8 mouse cellular contexts compared by ENCODE assay signal in the genomic region with DNA sequence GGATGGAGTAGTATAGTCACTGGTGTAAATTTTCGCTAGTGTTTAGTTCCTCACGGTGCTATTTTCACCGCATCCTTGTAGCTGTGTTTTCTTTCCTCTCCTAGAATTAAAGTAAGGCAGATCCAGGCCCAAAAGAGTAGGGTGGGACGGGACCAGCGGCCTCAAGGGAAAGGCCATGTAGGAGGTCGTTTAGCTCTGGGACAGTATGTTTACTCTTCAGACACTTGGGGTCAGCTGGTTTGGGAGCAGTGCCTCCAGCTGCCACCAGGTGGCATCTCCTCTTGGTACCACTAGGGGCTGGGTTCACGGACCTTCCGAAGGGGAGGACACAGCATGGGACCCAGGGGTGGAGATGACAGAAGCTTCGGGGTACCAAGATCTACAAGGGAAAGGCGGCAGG. TPM values are rescaled to one million over a fixed set of nuclear protein-coding genes. Genes with fewer than 3 reads are reported as not detected.
A peak's percentile ranks its signal among the peaks of the same experiment; 100 is the strongest.
DNase-seq lines count a peak whose midpoint lies in the region; ATAC-seq lines count a peak whose summit lies in the region.

No protein-coding gene starts in this region.

- peak; percentile 90 for ATAC-seq in megakaryocyte progenitor cell, adult 5-6 weeks (replicated peaks; ENCODE audit: poor library complexity)

- intact Hi-C loops in left cerebral cortex, postnatal 10 days (cut with DNase I) = no loop called here

- DNase-seq in adrenal gland, adult (ENCODE audit: inconsistent age in 2 of 2, low spot score in 1 of 2) = peak; percentile 80 to 94
- DNase-seq in embryo, embryonic 10 days (ENCODE audit: low spot score) = peak; percentile 91
- DNase-seq in gastrocnemius, postnatal 10 days = peak; percentile 81
- peak; percentile 90 for DNase-seq in induced T-regulatory cell, adult 2 months (ENCODE audit: low read depth)
- DNase-seq in left cerebral cortex, postnatal 10 days (ENCODE audit: extremely low spot score in 1 of 2, low spot score in 2 of 2) = peak; percentile 66 to 89
- peak; percentile 65 for DNase-seq in right cerebral cortex, postnatal 25 days
- peak; percentile 82 for DNase-seq in yolk sac, embryonic 10.5 days (ENCODE audit: low spot score)

RNA-seq across cellular contexts. Expression of a gene that starts 3.9 kb away (rescaled TPM):
- total RNA-seq in gastrocnemius, postnatal 10 days (2021) = 1 to 10 TPM; 2.5 to 2.6 TPM
- not detected for total RNA-seq in left cerebral cortex, postnatal 10 days (2021)
- 61.8 and 69.7 TPM in 2 replicates for total RNA-seq in megakaryocyte progenitor cell, adult 5-6 weeks (2015)
- total RNA-seq in megakaryocyte progenitor cell, adult 5-6 weeks (2017) = 48.5 and 50.4 TPM in 2 replicates

RNA-seq across cellular contexts. Expression of a gene that starts 9.4 kb away (rescaled TPM):
- total RNA-seq in gastrocnemius, postnatal 10 days (2021) = 100 to 1,000 TPM; 151 to 154 TPM
- total RNA-seq in left cerebral cortex, postnatal 10 days (2021) = 100 to 1,000 TPM; 226 to 227 TPM
- total RNA-seq in megakaryocyte progenitor cell, adult 5-6 weeks (2015) = 227 and 237 TPM in 2 replicates
- total RNA-seq in megakaryocyte progenitor cell, adult 5-6 weeks (2017) = 110 and 121 TPM in 2 replicates

RNA-seq across cellular contexts. Expression of a gene that starts 24.3 kb away (rescaled TPM):
- 10 to 100 TPM; 21.3 to 33.5 TPM for total RNA-seq in gastrocnemius, postnatal 10 days (2021)
- 10 to 100 TPM; 32.5 to 39.6 TPM for total RNA-seq in left cerebral cortex, postnatal 10 days (2021)
- total RNA-seq in megakaryocyte progenitor cell, adult 5-6 weeks (2015) = 70.5 and 80.3 TPM in 2 replicates
- 154 and 176 TPM in 2 replicates for total RNA-seq in megakaryocyte progenitor cell, adult 5-6 weeks (2017)

RNA-seq across cellular contexts. Expression of a gene that starts 25.3 kb away (rescaled TPM):
- total RNA-seq in gastrocnemius, postnatal 10 days (2021) = 10 to 100 TPM; 39.8 to 41.8 TPM
- 10 to 100 TPM; 77.5 to 84.5 TPM for total RNA-seq in left cerebral cortex, postnatal 10 days (2021)
- 109 and 115 TPM in 2 replicates for total RNA-seq in megakaryocyte progenitor cell, adult 5-6 weeks (2015)
- 41.5 and 49.0 TPM in 2 replicates for total RNA-seq in megakaryocyte progenitor cell, adult 5-6 weeks (2017)

RNA-seq across cellular contexts. Expression of a gene that starts 54.6 kb away (rescaled TPM):
- total RNA-seq in gastrocnemius, postnatal 10 days (2021) = 1 to 10 TPM; 7.3 to 8.3 TPM
- 10 to 100 TPM; 88.2 to 88.9 TPM for total RNA-seq in left cerebral cortex, postnatal 10 days (2021)
- total RNA-seq in megakaryocyte progenitor cell, adult 5-6 weeks (2015) = 24.7 and 43.5 TPM in 2 replicates
- 6.6 and 9.8 TPM in 2 replicates for total RNA-seq in megakaryocyte progenitor cell, adult 5-6 weeks (2017)

Comparison
In these comparisons a context has a peak if more than half of its experiments do, and no peak if none do; other contexts are left out.
1. Peak in every context shown above with its lines: DNase-seq and ATAC-seq.
2. RNA of a gene that starts 3.9 kb away (total RNA-seq): 48.5 to 69.7 TPM in megakaryocyte progenitor cell, adult 5-6 weeks; 2.5 to 2.6 TPM in gastrocnemius, postnatal 10 days and not detected in left cerebral cortex, postnatal 10 days; every median in the first group is over 10 times any median in the second.